Comparison of ENCODE assay signal across 8 mouse cellular contexts in the genomic region with DNA sequence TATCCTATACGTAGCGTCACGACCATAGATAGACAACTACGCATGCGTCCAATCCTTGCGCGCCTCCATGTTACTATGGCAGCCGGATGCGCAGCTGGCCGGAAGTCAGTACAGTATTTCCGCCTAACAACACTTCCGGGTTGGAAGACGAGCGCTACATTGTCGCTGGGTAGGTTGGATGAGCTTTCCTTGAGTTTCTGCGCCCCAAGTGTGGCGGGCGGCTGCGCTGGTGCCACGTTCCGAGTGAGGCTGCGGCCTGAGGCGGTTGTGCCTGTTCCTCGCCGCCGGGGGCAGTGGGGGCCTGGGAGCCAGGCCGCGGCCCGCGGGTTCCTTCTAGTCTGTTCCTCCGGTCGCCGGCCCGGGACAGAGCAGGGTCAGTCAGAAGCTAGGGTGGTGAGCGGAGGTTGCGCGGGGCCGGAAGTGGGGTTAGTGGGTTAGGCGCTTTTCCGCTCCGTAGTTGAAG. TPM values are rescaled to one million over a fixed set of nuclear protein-coding genes. Genes with fewer than 3 reads are reported as not detected.
DNase-seq lines count a peak whose midpoint lies in the region; ATAC-seq lines count a peak whose summit lies in the region.

A gene (plus strand): TSS at position 128 of the 463 bp plus-strand sequence.

- H3K27me3 ChIP-seq in hindbrain, embryonic 15.5 days: peaks cover 25% of the 10 kb centered on the region

- peak within 1 kb of the TSS; percentile 80 for H3K4me2 ChIP-seq in hindbrain, embryonic 15.5 days

- H3K79me2 ChIP-seq in macrophage (ENCODE audit: inconsistent target): peaks cover 45% of the 10 kb centered on the region

- under 1% methylated on average over 41 of the region's 41 CpGs for WGBS in hindbrain, embryonic 15.5 days
- under 1% methylated on average over 41 of the region's 41 CpGs for WGBS in macrophage (ENCODE audit: missing documents)

- H3K27ac ChIP-seq in hindbrain, embryonic 15.5 days (replicated peaks): peak within 1 kb of the TSS; percentile 86
- peak within 1 kb of the TSS; percentile 62 for H3K27ac ChIP-seq in macrophage

- peaks cover 12% of the 10 kb centered on the region for H3K4me1 ChIP-seq in hindbrain, embryonic 15.5 days (replicated peaks)

- H3K9me3 ChIP-seq in hindbrain, embryonic 15.5 days: no peaks in the 10 kb centered on the region

- ATAC-seq in hindbrain, embryonic 15.5 days (ENCODE audit: low FRiP score, low read depth): peak; percentile 97

- H3K36me3 ChIP-seq in hindbrain, embryonic 15.5 days: no peaks in the 10 kb centered on the region
- no peaks in the 10 kb centered on the region; the same call in 1 of the 2 replicates for H3K36me3 ChIP-seq in macrophage (ENCODE audit: inconsistent target)

- peak; percentile 98 for DNase-seq in R1 (ENCODE audit: low read depth, low spot score)
- peak; percentile 90 to 93 for DNase-seq in cerebellum, postnatal 25 days
- peak; percentile 78 for DNase-seq in frontal cortex, postnatal 25 days (ENCODE audit: low spot score in 2 of 2)
- peak; percentile 89 for DNase-seq in left cerebral cortex, adult 18-20 months (ENCODE audit: low spot score in 2 of 2)
- DNase-seq in right cerebral cortex, adult 18-20 months: peak; percentile 94
- peak; percentile 57 for DNase-seq in urinary bladder, postnatal 10 days (ENCODE audit: low spot score)

- H3K9ac ChIP-seq in hindbrain, embryonic 15.5 days: peak within 1 kb of the TSS; percentile 62

- peak within 1 kb of the TSS; percentile 79 for H3K4me3 ChIP-seq in hindbrain, embryonic 15.5 days
- H3K4me3 ChIP-seq in macrophage (ENCODE audit: inconsistent target): peak within 1 kb of the TSS; percentile 85

RNA-seq across cellular contexts. Expression of the gene that starts here (rescaled TPM):
- 6.8 and 7.1 TPM in 2 replicates for polyA plus RNA-seq in hindbrain, embryonic 15.5 days (2015; fragmentation: Nextera tagmentation; extraction: Ambion mirVana)
- total RNA-seq in left cerebral cortex, adult 18-20 months (2021): 10 to 100 TPM; 11.2 to 12.7 TPM
- 10 to 100 TPM; 20.0 to 93.8 (median 63.6) TPM for total RNA-seq in macrophage (2018; cell fraction: chromatin; rRNA removed)
- 10 to 100 TPM in 10 of 26 experiments, 1 to 10 TPM in 16; 5.8 to 13.3 (median 9.0) TPM for total RNA-seq in macrophage (2018; cell fraction: cytosol; rRNA removed)
- total RNA-seq in macrophage (2018; cell fraction: nucleus; rRNA removed): 10 to 100 TPM; 15.4 to 62.3 (median 32.1) TPM
- 8.0 to 12.4 TPM (median 10.7 TPM) in 3 replicates for polyA plus RNA-seq in macrophage (2018)

Comparison
In these comparisons a context has a peak if more than half of its experiments do, and no peak if none do; other contexts are left out.
1. Peak in every context shown above with its lines: DNase-seq, ATAC-seq, H3K4me3 ChIP-seq and H3K27ac ChIP-seq.